Mouse (Mus musculus) liver, embryonic 15.5 days (tissue): ENCODE measurements around the gene Stk35. TPM values are rescaled to one million over a fixed set of nuclear protein-coding genes. Genes with fewer than 3 reads are reported as not detected.
"Not testable (repeated sequence)": the region's sequence is repeated elsewhere in the genome, so short reads cannot be mapped to it uniquely, and the experiment has no call there.

Source experiments
- ATAC-seq: fragments of 200-750 bp; cut with Nextera tagmentation; 2 replicates; pipeline ENCODE4 v1.8.0; 2017; ENCODE audit warnings: moderate number of reproducible peaks, mild to moderate bottlenecking, moderate library complexity; ENCODE audit not compliant: insufficient read depth
- H3K27ac ChIP-seq: fragments of 300-500 bp; sonication (generic); replicated peaks from 2 replicates; pipeline ENCODE4 v1.5.1; 2015; ENCODE audit warnings: mild to moderate bottlenecking, inconsistent platforms
- H3K27me3 ChIP-seq: fragments of 300-500 bp; sonication (generic); 2 replicates; pipeline ENCODE4 v1.6.1; 2015; ENCODE audit warnings: mild to moderate bottlenecking, inconsistent platforms
- H3K36me3 ChIP-seq: fragments of 300-500 bp; sonication (generic); replicated peaks from 2 replicates; pipeline ENCODE4 v1.6.1; 2015; ENCODE audit warnings: moderate library complexity, mild to moderate bottlenecking, inconsistent platforms
- H3K4me1 ChIP-seq: fragments of 300-500 bp; sonication (generic); replicated peaks from 2 replicates; pipeline ENCODE4 v1.6.1; 2015; ENCODE audit warnings: inconsistent platforms
- H3K4me2 ChIP-seq: fragments of 300-500 bp; sonication (generic); 2 replicates; pipeline ENCODE4 v1.6.1; 2015; ENCODE audit warnings: moderate library complexity, mild to moderate bottlenecking, inconsistent platforms
- H3K4me3 ChIP-seq: fragments of 300-500 bp; sonication (generic); replicated peaks from 2 replicates; pipeline ENCODE4 v1.5.1; 2015; ENCODE audit warnings: mild to moderate bottlenecking, inconsistent platforms
- H3K9ac ChIP-seq: fragments of 300-500 bp; sonication (generic); 2 replicates; pipeline ENCODE4 v1.6.1; 2015; ENCODE audit warnings: moderate library complexity, mild to moderate bottlenecking, inconsistent platforms
- H3K9me3 ChIP-seq: fragments of 300-500 bp; sonication (generic); replicated peaks from 2 replicates; pipeline ENCODE4 v1.6.1; 2016; ENCODE audit warnings: inconsistent platforms
- WGBS: fragments of 180-500 bp; shearing (Covaris S2); methylation state at CpG from one replicate; pipeline ENCODE4 v1.1.7; 2015; ENCODE audit warnings: mixed read lengths; ENCODE audit not compliant: insufficient replicate concordance; 5-methylcytosine and 5-hydroxymethylcytosine counted together
- polyA plus RNA-seq: library from polyadenylated mRNA; unstranded; fragments of >200 nt; fragmentation: Nextera tagmentation; extraction: Ambion mirVana; gene quantifications from 2 replicates; pipeline ENCODE4 v1.2.1, GENCODE M21; 2015

Gene Stk35
- polyA plus RNA-seq, 1 experiment from 2014 or later: 3.7 TPM

DNA sequence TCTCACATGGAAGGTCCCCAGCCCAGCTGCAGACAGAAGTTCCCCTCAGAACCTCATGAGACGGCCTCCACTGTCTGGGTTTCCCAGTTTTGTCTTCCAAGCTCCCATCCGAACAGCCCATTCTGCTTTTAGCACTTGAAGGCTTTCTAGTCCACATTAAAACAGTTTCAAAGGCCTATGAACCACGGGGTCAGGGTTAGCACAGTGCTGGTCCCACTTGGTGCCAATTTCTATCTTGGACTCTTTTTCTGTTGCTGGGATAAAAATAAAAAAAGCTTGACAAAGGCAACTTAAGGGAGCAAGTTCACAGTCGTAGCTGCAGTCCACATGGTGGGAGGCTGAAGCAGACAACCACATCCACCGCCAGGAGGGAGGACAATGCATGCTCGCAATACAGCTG is 34.6 kb downstream of the Stk35 start:
- Histone ChIP-seq H3K36me3 (peaks cover 7% of the 10 kb centered on the region), H3K9ac (no peak overlapping the region), H3K27me3 (no peaks in the 10 kb centered on the region), H3K4me2 (no peak overlapping the region), H3K4me1 (no peaks in the 10 kb centered on the region), H3K9me3 (no peaks in the 10 kb centered on the region), H3K4me3 (no peak overlapping the region), H3K27ac (no peak overlapping the region)
- 60% methylated on average over 6 of the region's 6 CpGs for WGBS
- ATAC-seq: no peak

DNA sequence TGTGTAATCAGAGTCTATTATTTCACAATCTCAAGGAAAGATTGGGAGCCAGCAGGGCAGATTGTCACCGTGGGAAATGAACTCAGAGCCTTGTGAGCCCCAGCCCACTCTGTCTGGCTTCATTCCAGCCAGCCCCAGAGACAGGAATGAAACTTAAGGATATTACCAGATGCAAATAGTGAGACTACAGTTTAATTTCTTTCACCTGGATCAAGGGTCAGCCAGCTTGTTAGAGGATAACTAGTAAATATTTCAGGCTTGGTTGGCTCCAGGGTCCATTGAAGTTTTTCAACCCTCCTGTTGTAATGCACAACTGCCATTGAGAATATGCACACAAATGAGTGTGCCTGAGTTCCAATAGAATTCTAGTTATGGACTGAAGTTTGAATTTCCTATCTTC is 36.6 kb downstream of the Stk35 start:
- H3K36me3 ChIP-seq: no peaks in the 10 kb centered on the region
- no peaks in the 10 kb centered on the region for H3K4me1 ChIP-seq
- 54% methylated on average over 1 of the region's 1 CpGs for WGBS
- no peaks in the 10 kb centered on the region for H3K9me3 ChIP-seq
- no peak overlapping the region for H3K27ac ChIP-seq
- no peaks in the 10 kb centered on the region for H3K27me3 ChIP-seq
- ATAC-seq: no peak
- H3K9ac ChIP-seq: no peak overlapping the region
- H3K4me2 ChIP-seq: no peak overlapping the region
- no peak overlapping the region for H3K4me3 ChIP-seq

DNA sequence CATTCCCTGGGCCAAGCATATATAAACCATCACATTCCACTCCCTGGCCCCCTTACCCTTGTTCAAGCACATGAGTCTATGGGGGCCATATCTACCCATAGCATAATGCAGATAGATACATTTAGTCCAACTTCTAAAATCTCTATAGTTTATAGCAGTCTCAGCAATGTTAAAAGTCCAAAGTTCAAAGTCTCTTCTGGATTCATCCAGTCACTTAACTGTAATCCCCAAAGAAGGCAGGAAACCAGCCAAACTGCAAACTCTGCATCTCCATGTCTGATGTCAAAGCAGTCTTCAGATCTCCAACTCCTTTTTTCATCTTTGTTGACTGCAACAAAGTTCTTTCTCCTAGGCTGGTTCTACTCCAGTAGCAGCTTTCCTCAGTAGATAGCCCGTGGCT is 38.0 kb downstream of the Stk35 start:
- no peak for ATAC-seq
- H3K27me3 ChIP-seq: no peaks in the 10 kb centered on the region
- no peak overlapping the region for H3K9ac ChIP-seq
- H3K4me1 ChIP-seq: no peaks in the 10 kb centered on the region
- H3K4me2 ChIP-seq: no peak overlapping the region
- no peak overlapping the region for H3K4me3 ChIP-seq
- no peak overlapping the region for H3K27ac ChIP-seq
- 59% methylated on average over 1 of the region's 1 CpGs for WGBS
- no peaks in the 10 kb centered on the region for H3K9me3 ChIP-seq
- H3K36me3 ChIP-seq: no peaks in the 10 kb centered on the region

DNA sequence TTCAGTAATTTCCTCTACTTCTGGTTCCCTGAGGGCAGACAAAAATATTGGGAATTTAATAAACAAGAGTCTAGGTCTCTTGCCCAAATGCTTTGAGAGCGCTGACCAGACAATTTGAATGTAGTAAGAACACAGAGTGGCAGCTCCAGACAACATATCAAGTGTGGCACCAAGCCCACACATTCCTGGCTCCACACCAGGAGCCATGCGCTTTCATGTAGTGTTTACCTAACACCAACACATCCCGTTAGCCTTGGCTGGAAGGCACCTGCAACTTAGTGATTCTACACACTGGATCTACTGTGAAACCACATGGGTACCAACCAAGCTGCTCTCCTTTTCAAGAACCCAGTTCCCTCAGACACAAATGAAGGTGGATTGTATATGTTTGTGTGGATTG is 45.5 kb downstream of the Stk35 start:
- WGBS: 65% methylated on average over 3 of the region's 3 CpGs
- no peak overlapping the region for H3K9ac ChIP-seq
- no peaks in the 10 kb centered on the region for H3K36me3 ChIP-seq
- ATAC-seq: no peak
- no peak overlapping the region for H3K27ac ChIP-seq
- no peak overlapping the region for H3K4me2 ChIP-seq
- H3K27me3 ChIP-seq: no peaks in the 10 kb centered on the region
- H3K4me3 ChIP-seq: no peak overlapping the region
- H3K4me1 ChIP-seq: no peaks in the 10 kb centered on the region
- H3K9me3 ChIP-seq: no peaks in the 10 kb centered on the region

DNA sequence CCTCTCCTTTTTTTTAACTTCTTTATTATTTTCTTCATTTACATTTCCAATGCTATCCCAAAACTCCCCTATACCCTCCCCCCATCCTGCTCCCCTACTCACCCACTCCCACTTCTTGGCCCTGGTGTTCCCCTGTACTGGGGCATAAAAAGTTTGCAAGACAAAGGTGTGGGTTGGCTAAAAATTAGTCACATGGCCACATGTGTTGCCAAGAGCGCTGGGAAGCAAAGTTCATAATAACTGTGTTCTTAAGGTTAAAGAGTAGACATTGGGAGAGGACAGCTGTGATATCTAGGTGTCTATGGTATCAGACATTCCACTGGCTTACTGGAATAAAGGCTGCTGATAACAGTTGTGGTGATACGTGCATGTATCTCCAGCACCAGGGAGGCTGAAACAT is 46.2 kb downstream of the Stk35 start:
- no peaks in the 10 kb centered on the region for H3K36me3 ChIP-seq
- no peak overlapping the region for H3K9ac ChIP-seq
- no peak overlapping the region for H3K4me2 ChIP-seq
- WGBS: 69% methylated on average over 2 of the region's 2 CpGs
- no peak overlapping the region for H3K27ac ChIP-seq
- ATAC-seq: no peak
- no peaks in the 10 kb centered on the region for H3K9me3 ChIP-seq
- H3K4me3 ChIP-seq: no peak overlapping the region
- H3K4me1 ChIP-seq: no peaks in the 10 kb centered on the region
- no peaks in the 10 kb centered on the region for H3K27me3 ChIP-seq

DNA sequence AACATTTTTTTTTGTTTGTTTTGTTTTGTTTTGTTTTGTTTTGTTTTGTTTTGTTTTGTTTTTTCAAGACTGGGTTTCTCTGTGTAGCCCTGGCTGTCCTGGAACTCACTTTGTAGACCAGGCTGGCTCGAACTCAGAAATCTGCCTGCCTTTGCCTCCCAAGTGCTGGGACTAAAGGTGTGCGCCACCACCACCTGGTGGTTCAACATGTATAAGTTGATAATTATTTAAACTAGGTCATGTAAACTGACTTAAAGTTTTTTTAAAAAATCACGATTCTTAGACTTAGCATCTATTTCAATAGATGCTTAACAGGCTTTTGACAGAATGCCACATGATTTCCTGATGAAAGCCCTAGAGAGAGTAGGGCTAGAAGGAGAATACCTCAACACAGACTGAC is 48.8 kb downstream of the Stk35 start:
- not testable (repeated sequence) for H3K9me3 ChIP-seq, H3K4me2 ChIP-seq, H3K27ac ChIP-seq, H3K4me3 ChIP-seq, H3K4me1 ChIP-seq, H3K9ac ChIP-seq, H3K27me3 ChIP-seq, H3K36me3 ChIP-seq, ATAC-seq
- 49% methylated on average over 3 of the region's 3 CpGs for WGBS

DNA sequence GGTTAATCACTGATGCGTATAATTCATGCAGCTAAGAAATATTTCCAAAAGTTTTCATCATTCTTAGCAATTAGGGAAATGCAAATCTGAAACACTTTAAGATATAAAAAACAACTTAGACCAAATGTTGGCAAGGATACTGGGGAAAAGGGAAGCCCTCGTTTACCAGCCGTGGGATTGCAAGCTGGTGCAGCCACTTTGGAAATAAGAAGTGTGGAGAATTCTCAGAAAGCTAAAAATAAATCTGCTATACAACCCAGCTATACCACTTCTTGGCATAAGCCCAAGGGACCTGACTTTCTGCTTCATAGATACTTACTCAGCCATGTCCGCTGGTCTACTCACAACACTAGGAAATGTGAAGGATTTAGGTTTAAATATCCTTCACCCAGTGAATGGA is 51.2 kb downstream of the Stk35 start:
- no peaks in the 10 kb centered on the region for H3K27me3 ChIP-seq
- H3K36me3 ChIP-seq: no peaks in the 10 kb centered on the region
- no peak overlapping the region for H3K4me3 ChIP-seq
- no peaks in the 10 kb centered on the region for H3K9me3 ChIP-seq
- no peak overlapping the region for H3K27ac ChIP-seq
- 58% methylated on average over 4 of the region's 4 CpGs for WGBS
- no peak overlapping the region for H3K9ac ChIP-seq
- no peak overlapping the region for H3K4me2 ChIP-seq
- H3K4me1 ChIP-seq: no peaks in the 10 kb centered on the region
- no peak for ATAC-seq

DNA sequence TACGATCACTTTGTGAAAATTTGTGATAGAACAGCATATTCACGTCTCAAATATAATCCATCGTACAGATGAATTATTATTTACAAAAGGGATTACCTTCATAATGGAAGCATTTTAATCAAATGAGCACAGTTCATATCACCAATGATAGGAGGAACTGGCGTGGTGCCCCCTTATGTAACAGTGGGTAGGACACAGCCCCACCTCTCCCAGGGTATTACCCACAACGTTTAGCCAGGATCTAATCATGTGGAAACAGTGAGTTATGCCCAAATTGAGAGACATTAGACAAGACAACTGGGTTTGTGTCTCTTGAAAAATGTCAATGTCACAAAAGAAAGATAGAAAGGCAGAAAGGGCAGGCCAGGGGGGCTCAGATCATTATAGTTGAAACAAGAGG is 62.9 kb downstream of the Stk35 start:
- 61% methylated on average over 5 of the region's 5 CpGs for WGBS

DNA sequence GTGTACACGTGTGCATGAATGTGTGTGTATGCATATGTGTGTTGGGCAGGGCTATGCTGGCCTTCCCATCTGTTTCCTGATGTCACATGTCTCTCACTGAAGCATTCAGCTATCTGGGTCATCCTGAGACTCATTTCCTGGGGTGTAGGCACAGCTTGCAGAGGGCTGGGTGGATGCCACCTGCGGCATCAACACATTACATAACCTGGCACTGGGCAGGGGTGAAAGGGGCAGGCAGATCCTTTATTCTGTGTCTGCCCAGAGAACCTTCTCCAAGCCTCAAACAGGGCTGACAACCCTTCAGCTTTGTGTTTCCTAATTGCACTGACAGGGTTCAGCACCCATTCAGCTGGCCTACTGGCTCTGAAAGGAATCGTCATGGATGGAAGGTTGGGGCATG is 64.6 kb downstream of the Stk35 start:
- no peaks in the 10 kb centered on the region for H3K36me3 ChIP-seq
- H3K4me2 ChIP-seq: no peak overlapping the region
- no peak overlapping the region for H3K4me3 ChIP-seq
- no peak overlapping the region for H3K27ac ChIP-seq
- no peaks in the 10 kb centered on the region for H3K9me3 ChIP-seq
- 50% methylated on average over 3 of the region's 3 CpGs for WGBS
- H3K4me1 ChIP-seq: no peaks in the 10 kb centered on the region
- ATAC-seq: no peak
- no peak overlapping the region for H3K9ac ChIP-seq
- H3K27me3 ChIP-seq: no peaks in the 10 kb centered on the region

More for the DNA sequence above, 62.9 kb downstream of the Stk35 start:
- no peaks in the 10 kb centered on the region for H3K36me3 ChIP-seq
- no peak overlapping the region for H3K4me3 ChIP-seq
- no peak overlapping the region for H3K27ac ChIP-seq
- H3K4me2 ChIP-seq: no peak overlapping the region
- ATAC-seq: no peak
- no peaks in the 10 kb centered on the region for H3K27me3 ChIP-seq
- H3K9me3 ChIP-seq: no peaks in the 10 kb centered on the region
- H3K9ac ChIP-seq: no peak overlapping the region
- no peaks in the 10 kb centered on the region for H3K4me1 ChIP-seq

DNA sequence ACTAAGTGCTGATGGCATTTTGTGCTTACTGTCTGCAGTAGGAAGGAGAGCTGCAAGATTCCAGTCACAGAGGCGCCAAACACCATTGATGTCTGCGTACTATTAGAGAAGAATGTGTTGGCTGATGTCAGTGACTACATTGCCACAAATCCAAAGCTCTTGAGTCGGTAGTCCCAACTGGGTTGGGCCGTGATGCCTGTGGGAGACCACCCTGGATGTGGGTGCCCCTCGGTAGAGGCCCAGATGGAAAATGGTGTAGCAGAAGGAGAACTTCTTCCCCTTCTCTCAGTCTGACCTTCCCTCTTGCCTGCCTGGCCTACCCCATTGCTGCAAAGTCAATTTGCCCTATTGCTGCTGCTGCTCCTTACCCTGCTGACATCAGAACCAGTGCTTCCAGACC is 68.8 kb downstream of the Stk35 start:
- Histone ChIP-seq H3K36me3 (no peaks in the 10 kb centered on the region), H3K4me2 (no peak overlapping the region), H3K27me3 (no peaks in the 10 kb centered on the region), H3K4me3 (no peak overlapping the region), H3K9ac (no peak overlapping the region), H3K27ac (no peak overlapping the region), H3K9me3 (no peaks in the 10 kb centered on the region), H3K4me1 (no peaks in the 10 kb centered on the region)
- ATAC-seq: no peak
- 68% methylated on average over 5 of the region's 5 CpGs for WGBS

DNA sequence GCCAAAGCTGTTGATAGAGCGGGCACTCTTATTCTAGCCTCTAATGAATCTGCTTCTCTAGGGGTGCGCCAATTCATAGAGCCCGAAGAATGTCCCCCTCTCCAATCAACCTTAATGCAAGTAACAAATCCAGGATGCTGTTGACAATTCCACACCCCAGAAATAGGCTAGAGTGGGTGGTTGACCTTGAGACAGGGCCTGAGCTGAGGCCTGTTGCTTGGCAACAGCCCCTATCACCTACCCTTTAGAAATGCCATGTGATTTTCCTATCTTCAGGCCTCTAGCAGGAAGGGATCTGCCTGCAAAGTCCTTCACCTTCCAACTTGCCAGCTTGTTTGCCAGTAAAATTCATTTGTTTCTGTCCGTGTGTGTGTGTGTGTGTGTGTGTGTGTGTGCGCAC is 70.9 kb downstream of the Stk35 start:
- H3K27ac ChIP-seq: no peak overlapping the region
- no peak overlapping the region for H3K4me2 ChIP-seq
- no peaks in the 10 kb centered on the region for H3K36me3 ChIP-seq
- no peak overlapping the region for H3K4me3 ChIP-seq
- H3K27me3 ChIP-seq: no peaks in the 10 kb centered on the region
- no peak for ATAC-seq
- no peaks in the 10 kb centered on the region for H3K9me3 ChIP-seq
- H3K9ac ChIP-seq: no peak overlapping the region
- 65% methylated on average over 5 of the region's 5 CpGs for WGBS
- no peaks in the 10 kb centered on the region for H3K4me1 ChIP-seq

DNA sequence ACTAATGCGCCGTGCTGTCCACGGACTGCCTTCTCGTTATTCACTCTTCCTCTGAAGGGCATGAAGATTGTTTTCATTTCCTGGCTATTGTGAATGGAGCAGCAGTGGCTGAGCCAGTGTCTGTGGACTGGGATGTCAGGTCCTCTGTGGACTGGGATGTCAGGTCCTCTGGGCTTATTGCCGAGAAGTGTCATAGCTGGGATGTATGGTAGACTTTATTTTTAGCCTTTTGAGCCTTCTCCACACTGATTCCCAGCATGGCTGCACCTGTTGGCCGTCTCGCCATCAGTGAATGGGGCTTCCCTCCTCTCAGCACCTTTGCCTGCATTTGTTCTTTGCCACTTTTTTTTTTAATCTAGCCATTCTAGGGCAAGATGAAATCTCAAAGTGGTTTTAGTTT is 71.8 kb downstream of the Stk35 start:
- WGBS: 63% methylated on average over 7 of the region's 7 CpGs
- Histone ChIP-seq H3K9ac (no peak overlapping the region), H3K4me1 (no peaks in the 10 kb centered on the region), H3K27ac (no peak overlapping the region), H3K4me3 (no peak overlapping the region), H3K9me3 (no peaks in the 10 kb centered on the region), H3K27me3 (no peaks in the 10 kb centered on the region), H3K4me2 (no peak overlapping the region), H3K36me3 (no peaks in the 10 kb centered on the region)
- no peak for ATAC-seq
